Mouse (Mus musculus): ENCODE data around the gene Atg14. TPM values are rescaled to one million over a fixed set of nuclear protein-coding genes. Genes with fewer than 3 reads are reported as not detected.

Atg14 gene
- polyA plus RNA-seq, 1 experiment, result 16.0 TPM

DNA sequence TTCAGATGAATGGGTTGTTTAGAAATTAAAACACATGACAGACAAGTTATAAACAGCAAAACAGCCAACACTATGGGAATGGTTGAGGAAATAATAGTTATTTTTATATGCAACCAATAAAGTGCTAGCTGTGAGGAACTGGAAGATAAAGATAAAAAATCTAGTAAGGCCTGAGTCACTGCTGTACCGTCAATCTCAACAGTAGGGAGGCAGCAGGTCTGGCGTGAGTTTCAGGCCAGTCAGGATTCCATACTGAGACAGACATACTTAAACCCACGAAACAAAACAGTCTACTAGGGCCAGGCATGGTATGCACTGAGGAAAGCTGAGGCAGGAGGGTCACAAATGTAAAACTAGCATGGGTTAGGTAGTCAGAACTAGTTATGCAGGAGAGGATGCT is 42.2 kb downstream of the Atg14 start:
- Histone ChIP-seq H3K4me3 (replicated peaks; ENCODE audit: insufficient read depth, low read depth, low read length) (no peak overlapping the region), H3K4me1 (ENCODE audit: control insufficient read depth, insufficient read depth, low read length) (peaks cover 3% of the 10 kb centered on the region; the same call in 1 of the 2 replicates), H3K27me3 (ENCODE audit: control insufficient read depth, insufficient read depth, low read length) (no peaks in the 10 kb centered on the region), H3K27ac (ENCODE audit: insufficient read depth, low read length) (no peak overlapping the region)
- no peak for DNase-seq
- 68% methylated on average over 3 of the region's 3 CpGs for WGBS
- TF ChIP-seq CTCF (IDR thresholded peaks at IDR 0.05; ENCODE audit: borderline replicate concordance, insufficient read depth, low read depth, low read length) (no peak), POLR2A (IDR thresholded peaks at IDR 0.05; ENCODE audit: borderline replicate concordance, insufficient read depth, low read length) (no peak)

DNA sequence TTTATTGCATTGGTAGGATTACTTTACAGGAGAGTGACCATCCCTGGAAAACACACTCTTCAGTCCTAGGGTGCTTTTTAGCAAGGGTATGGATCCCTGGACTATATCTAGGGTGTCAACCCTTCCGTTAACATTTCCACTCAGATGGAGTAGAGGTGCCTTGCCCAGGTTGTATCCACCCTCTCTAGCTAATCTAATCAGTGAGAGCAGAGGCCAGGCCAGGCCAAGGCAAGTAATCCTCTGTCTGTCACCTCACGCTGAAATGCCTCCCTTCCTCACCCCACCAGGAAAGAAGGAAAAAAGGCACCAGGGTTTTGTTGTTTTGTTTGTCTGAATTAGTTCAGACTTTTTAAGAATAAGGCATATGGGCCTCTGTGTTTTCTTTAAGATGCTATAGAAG is 42.6 kb downstream of the Atg14 start:
- Histone ChIP-seq H3K27me3 (ENCODE audit: control insufficient read depth, insufficient read depth, low read length) (no peaks in the 10 kb centered on the region), H3K4me3 (replicated peaks; ENCODE audit: insufficient read depth, low read depth, low read length) (no peak overlapping the region), H3K27ac (ENCODE audit: insufficient read depth, low read length) (no peak overlapping the region), H3K4me1 (ENCODE audit: control insufficient read depth, insufficient read depth, low read length) (peaks cover 3% of the 10 kb centered on the region; the same call in 1 of the 2 replicates)
- TF ChIP-seq CTCF (IDR thresholded peaks at IDR 0.05; ENCODE audit: borderline replicate concordance, insufficient read depth, low read depth, low read length) (no peak), POLR2A (IDR thresholded peaks at IDR 0.05; ENCODE audit: borderline replicate concordance, insufficient read depth, low read length) (no peak)
- WGBS, result 92% methylated on average over 2 of the region's 2 CpGs
- DNase-seq, result no peak

DNA sequence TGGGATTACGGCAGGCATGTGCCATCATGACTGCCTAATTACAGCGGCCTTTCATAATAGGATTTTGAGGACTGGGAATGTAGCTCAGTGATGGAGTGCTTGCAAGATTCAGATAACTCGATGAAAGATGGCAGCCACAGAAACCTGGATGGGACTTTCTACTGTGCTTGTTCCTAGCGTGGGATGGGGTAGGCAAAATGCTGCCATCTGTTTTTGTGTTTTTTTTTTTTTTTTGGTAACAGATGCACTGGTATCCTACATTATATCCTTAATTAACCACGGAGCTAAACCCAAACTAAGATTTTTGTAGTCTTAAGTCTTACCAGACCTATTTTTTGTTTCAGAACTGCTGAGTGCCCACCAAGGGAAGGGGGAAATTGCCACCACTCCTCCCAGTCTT is 44.6 kb downstream of the Atg14 start:
- H3K4me3 ChIP-seq (replicated peaks; ENCODE audit: insufficient read depth, low read depth, low read length), result no peak overlapping the region
- no peak for DNase-seq
- H3K27me3 ChIP-seq (ENCODE audit: control insufficient read depth, insufficient read depth, low read length), result no peaks in the 10 kb centered on the region
- TF ChIP-seq POLR2A (IDR thresholded peaks at IDR 0.05; ENCODE audit: borderline replicate concordance, insufficient read depth, low read length) (no peak), CTCF (IDR thresholded peaks at IDR 0.05; ENCODE audit: borderline replicate concordance, insufficient read depth, low read depth, low read length) (no peak)
- no peak overlapping the region for H3K27ac ChIP-seq (ENCODE audit: insufficient read depth, low read length)
- 60% methylated on average over 5 of the region's 5 CpGs for WGBS
- peaks cover 3% of the 10 kb centered on the region; the same call in 1 of the 2 replicates for H3K4me1 ChIP-seq (ENCODE audit: control insufficient read depth, insufficient read depth, low read length)

DNA sequence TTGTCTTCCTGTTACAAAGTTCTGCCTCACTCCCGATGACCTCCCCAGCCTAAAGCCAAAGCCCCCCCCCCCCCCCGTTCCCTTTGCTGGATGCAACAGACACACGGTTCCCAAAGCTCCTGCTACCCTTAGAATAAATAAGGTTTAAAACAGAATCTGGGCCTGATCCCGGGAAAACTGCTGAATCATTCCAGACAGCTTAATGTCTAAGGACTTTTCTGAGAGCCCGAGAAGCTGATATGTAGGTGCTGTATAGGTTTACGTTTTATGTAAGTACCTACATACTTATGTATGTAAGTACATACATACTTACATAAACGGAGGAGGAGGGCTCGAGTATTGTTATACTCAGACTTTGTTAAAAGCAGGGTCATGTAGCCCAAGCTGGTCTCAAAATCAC is 45.1 kb downstream of the Atg14 start:
- 81% methylated on average over 8 of the region's 8 CpGs for WGBS
- Histone ChIP-seq H3K4me1 (ENCODE audit: control insufficient read depth, insufficient read depth, low read length) (peaks cover 3% of the 10 kb centered on the region; the same call in 1 of the 2 replicates), H3K27me3 (ENCODE audit: control insufficient read depth, insufficient read depth, low read length) (no peaks in the 10 kb centered on the region), H3K27ac (ENCODE audit: insufficient read depth, low read length) (no peak overlapping the region), H3K4me3 (replicated peaks; ENCODE audit: insufficient read depth, low read depth, low read length) (no peak overlapping the region)
- no peak for DNase-seq
- no peak for TF ChIP-seq CTCF (IDR thresholded peaks at IDR 0.05; ENCODE audit: borderline replicate concordance, insufficient read depth, low read depth, low read length)
- TF ChIP-seq POLR2A (IDR thresholded peaks at IDR 0.05; ENCODE audit: borderline replicate concordance, insufficient read depth, low read length), result no peak

DNA sequence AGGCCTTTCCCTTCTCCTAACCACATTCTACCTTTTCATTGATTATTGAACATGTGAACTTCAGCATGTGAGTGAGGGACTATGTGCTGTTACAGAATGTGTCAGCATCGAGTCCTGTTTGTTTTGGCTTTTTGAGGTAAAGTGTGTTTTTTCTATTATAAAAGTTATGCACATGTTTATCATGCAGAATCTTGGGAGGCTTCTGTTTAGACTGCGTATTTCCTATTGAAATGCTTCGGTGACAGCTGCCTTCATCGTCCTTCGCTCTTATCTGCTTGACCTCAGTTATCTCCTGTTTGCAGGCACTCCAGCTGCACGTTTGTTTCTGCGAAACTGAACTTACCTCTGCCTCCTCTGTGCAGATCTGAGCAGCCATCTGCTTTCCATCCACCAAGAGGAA is 48.1 kb downstream of the Atg14 start:
- DNase-seq, result no peak
- no peak for TF ChIP-seq CTCF (IDR thresholded peaks at IDR 0.05; ENCODE audit: borderline replicate concordance, insufficient read depth, low read depth, low read length)
- TF ChIP-seq POLR2A (IDR thresholded peaks at IDR 0.05; ENCODE audit: borderline replicate concordance, insufficient read depth, low read length), result no peak
- WGBS, result 94% methylated on average over 7 of the region's 7 CpGs
- H3K4me3 ChIP-seq (replicated peaks; ENCODE audit: insufficient read depth, low read depth, low read length), result no peak overlapping the region
- no peak overlapping the region for H3K27ac ChIP-seq (ENCODE audit: insufficient read depth, low read length)
- peaks cover 14% of the 10 kb centered on the region for H3K4me1 ChIP-seq (ENCODE audit: control insufficient read depth, insufficient read depth, low read length)
- H3K27me3 ChIP-seq (ENCODE audit: control insufficient read depth, insufficient read depth, low read length), result no peaks in the 10 kb centered on the region

DNA sequence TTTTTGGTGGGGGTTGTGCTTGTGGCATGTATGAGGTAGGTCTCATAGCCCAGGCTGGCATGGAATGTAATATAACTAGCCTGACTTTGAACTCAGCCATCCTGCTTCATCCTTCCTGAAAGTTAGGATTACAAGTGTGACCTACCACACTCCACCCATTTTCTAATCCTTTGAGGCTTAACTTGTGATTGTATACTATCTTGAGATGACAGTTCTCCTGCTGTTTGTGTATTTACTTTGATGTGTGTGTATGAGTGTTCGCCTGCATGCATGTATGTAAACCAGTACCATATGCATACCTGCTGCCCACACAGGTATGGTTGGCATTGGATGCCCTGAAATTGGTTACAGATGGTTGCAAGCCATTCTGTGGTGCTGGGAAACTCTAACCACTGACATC is 48.8 kb downstream of the Atg14 start:
- Histone ChIP-seq H3K4me1 (ENCODE audit: control insufficient read depth, insufficient read depth, low read length) (peaks cover 14% of the 10 kb centered on the region), H3K27ac (ENCODE audit: insufficient read depth, low read length) (no peak overlapping the region), H3K27me3 (ENCODE audit: control insufficient read depth, insufficient read depth, low read length) (no peaks in the 10 kb centered on the region), H3K4me3 (replicated peaks; ENCODE audit: insufficient read depth, low read depth, low read length) (no peak overlapping the region)
- 93% methylated on average over 1 of the region's 1 CpGs for WGBS
- no peak for DNase-seq
- no peak for TF ChIP-seq POLR2A (IDR thresholded peaks at IDR 0.05; ENCODE audit: borderline replicate concordance, insufficient read depth, low read length)
- no peak for TF ChIP-seq CTCF (IDR thresholded peaks at IDR 0.05; ENCODE audit: borderline replicate concordance, insufficient read depth, low read depth, low read length)

DNA sequence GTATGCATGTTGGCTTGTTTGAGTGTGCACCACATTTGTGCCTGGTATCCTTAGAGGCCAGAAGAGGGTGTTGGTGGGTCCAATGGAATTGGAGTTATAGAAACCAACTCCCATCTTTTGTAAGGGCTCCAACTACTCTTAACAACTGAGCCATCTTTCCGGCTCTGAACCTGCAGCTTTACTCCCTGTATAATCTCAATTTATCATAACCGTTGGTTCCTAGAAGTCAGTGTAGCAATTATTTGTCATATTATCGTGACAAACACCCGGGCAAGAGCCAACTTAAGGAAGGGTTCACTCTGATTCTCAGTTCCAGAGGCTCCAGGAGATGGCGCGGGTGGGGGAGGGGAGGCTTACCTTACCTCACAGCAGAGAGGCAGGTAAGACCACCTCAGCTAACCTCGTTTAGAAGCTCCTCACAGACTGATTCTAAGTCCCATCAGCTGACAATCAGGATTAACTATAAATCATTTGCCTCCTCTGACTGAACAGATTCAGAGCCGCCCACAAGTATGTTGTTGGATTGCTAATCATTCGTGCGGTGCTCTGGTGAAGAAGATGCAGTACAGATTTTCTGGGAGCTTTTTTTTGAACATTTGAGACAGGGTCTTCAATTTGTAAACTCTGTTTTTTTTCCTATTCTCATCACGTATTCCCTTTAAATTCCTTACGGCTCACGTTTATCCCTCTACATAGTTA is 49.5 kb downstream of the Atg14 start:
- TF ChIP-seq POLR2A (IDR thresholded peaks at IDR 0.05; ENCODE audit: borderline replicate concordance, insufficient read depth, low read length), result no peak
- no peak for TF ChIP-seq CTCF (IDR thresholded peaks at IDR 0.05; ENCODE audit: borderline replicate concordance, insufficient read depth, low read depth, low read length)
- peaks cover 14% of the 10 kb centered on the region for H3K4me1 ChIP-seq (ENCODE audit: control insufficient read depth, insufficient read depth, low read length)
- no peaks in the 10 kb centered on the region for H3K27me3 ChIP-seq (ENCODE audit: control insufficient read depth, insufficient read depth, low read length)
- no peak for DNase-seq
- WGBS, result 89% methylated on average over 13 of the region's 13 CpGs
- H3K27ac ChIP-seq (ENCODE audit: insufficient read depth, low read length), result no peak overlapping the region
- H3K4me3 ChIP-seq (replicated peaks; ENCODE audit: insufficient read depth, low read depth, low read length), result no peak overlapping the region

DNA sequence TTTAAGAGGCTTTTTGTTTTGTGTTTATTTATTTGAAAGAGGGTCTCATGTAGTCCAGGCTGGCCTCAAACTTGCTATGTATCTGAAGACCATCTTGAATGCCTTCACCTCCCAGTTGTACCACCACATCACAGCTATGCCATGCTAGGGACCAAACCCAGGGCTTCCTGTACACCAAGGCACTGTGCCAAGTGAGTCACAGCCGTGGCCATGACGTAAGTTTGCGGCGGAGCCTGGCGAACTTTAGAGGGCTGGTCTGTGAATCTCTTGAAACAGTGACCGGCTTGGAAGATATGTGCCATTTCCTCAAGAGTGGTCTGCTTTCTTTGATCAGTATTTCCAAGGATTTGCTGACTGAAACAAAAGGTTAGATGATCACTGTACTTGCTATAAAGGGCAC is 51.8 kb downstream of the Atg14 start:
- peak; percentile 33 to 42 for DNase-seq
- Histone ChIP-seq H3K27ac (ENCODE audit: insufficient read depth, low read length) (no peak overlapping the region), H3K4me1 (ENCODE audit: control insufficient read depth, insufficient read depth, low read length) (peaks cover 11% of the 10 kb centered on the region), H3K27me3 (ENCODE audit: control insufficient read depth, insufficient read depth, low read length) (no peaks in the 10 kb centered on the region), H3K4me3 (replicated peaks; ENCODE audit: insufficient read depth, low read depth, low read length) (no peak overlapping the region)
- WGBS, result 73% methylated on average over 6 of the region's 6 CpGs
- no peak for TF ChIP-seq CTCF (IDR thresholded peaks at IDR 0.05; ENCODE audit: borderline replicate concordance, insufficient read depth, low read depth, low read length)
- TF ChIP-seq POLR2A (IDR thresholded peaks at IDR 0.05; ENCODE audit: borderline replicate concordance, insufficient read depth, low read length), result no peak

Measured in cerebellum, adult 2 months (tissue).